Mouse (Mus musculus) right cerebral cortex, adult 2 months (tissue): ENCODE measurements around the gene BC048507.
A peak's percentile ranks its signal among the peaks of the same experiment; 100 is the strongest.
"Not testable (repeated sequence)": the region's sequence is repeated elsewhere in the genome, so short reads cannot be mapped to it uniquely, and the experiment has no call there.

ENCODE experiments used
- DNase-seq, 2 experiments: peaks; one replicate each; pipeline ENCODE4 v3.0.0; 2021 to 2022; ENCODE audit warnings: low spot score in 2 of 2

Gene BC048507

GRCm38 (mm10) chr13:67863026-67863425 is at the start of gene BC048507:
Gene BC048507, plus strand, starts transcription at chr13:67863326.
- DNase-seq: no peak

- peak; percentile 76 to 81 for DNase-seq
Measured at GRCm38 (mm10) chr13:67813710-67814660, 49.1 kb upstream of the BC048507 start, which contains the start of gene Zfp273. Gene Zfp273, plus strand, starts transcription at chr13:67813740.

GRCm38 (mm10) chr13:67818636-67819035 is 44.5 kb upstream of the BC048507 start:
- DNase-seq: no peak

GRCm38 (mm10) chr13:67830911-67831336 is 32.2 kb upstream of the BC048507 start, which contains the start of gene Gm10037:
Gene Gm10037, plus strand, starts transcription at chr13:67831106.
- DNase-seq: peak; percentile 67 to 83

- not testable (repeated sequence) for DNase-seq
Measured at GRCm38 (mm10) chr13:67833137-67833536, 30.0 kb upstream of the BC048507 start.

- DNase-seq: no peak
Measured at GRCm38 (mm10) chr13:67843775-67844118, 19.4 kb upstream of the BC048507 start.

- peak; percentile 59 to 64 for DNase-seq
Measured at GRCm38 (mm10) chr13:67844119-67844852, 18.8 kb upstream of the BC048507 start.

- peak in 1 of 2 experiments; percentile 7 for DNase-seq
Measured at GRCm38 (mm10) chr13:67844853-67845194, 18.3 kb upstream of the BC048507 start.

- DNase-seq: no peak
Measured at GRCm38 (mm10) chr13:67850361-67850760, 12.8 kb upstream of the BC048507 start.

GRCm38 (mm10) chr13:67853130-67853529 is 10.0 kb upstream of the BC048507 start:
- DNase-seq: no peak

- no peak for DNase-seq
Measured at GRCm38 (mm10) chr13:67853983-67854382, 9.1 kb upstream of the BC048507 start.

GRCm38 (mm10) chr13:67857317-67857716 is 5.8 kb upstream of the BC048507 start:
- DNase-seq: no peak

- peak in 1 of 2 experiments; percentile 13 for DNase-seq
Measured at GRCm38 (mm10) chr13:67862508-67862907, 618 bp upstream of the BC048507 start.

GRCm38 (mm10) chr13:67864764-67865350 is 1.7 kb downstream of the BC048507 start:
- DNase-seq: no peak

GRCm38 (mm10) chr13:67867899-67868298 is 4.8 kb downstream of the BC048507 start:
- no peak for DNase-seq

- DNase-seq: not testable (repeated sequence)
Measured at GRCm38 (mm10) chr13:67876049-67876698, 13.0 kb downstream of the BC048507 start.

- no peak for DNase-seq
Measured at GRCm38 (mm10) chr13:67876699-67877254, 13.7 kb downstream of the BC048507 start.

GRCm38 (mm10) chr13:67883966-67884365 is 20.8 kb downstream of the BC048507 start:
- DNase-seq: no peak

GRCm38 (mm10) chr13:67909759-67910158 is 46.6 kb downstream of the BC048507 start:
- DNase-seq: no peak
